Mouse (Mus musculus): ENCODE data around the gene Pde5a.

DNA sequence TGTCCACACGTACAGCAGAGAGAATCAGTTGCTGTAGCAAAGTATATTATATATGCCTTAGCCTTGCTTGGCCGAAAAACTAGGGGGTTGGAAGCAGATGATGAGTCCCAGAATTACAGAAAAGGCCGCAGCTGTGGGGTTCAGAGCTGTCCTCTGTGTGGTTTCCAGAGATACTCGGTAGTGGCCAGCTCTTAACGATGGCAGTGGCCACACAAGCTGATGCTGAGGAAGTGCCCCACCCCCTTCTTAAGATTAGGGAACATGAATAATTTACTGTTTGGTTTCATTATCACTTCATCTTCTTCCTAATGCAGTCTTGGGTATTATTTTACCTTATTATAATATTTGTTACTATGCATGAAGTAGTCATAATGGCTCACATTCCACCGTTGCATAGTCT is 71.3 kb downstream of the Pde5a start:
- no peak for TF ChIP-seq CTCF (IDR thresholded peaks at IDR 0.05)
- no peak for TF ChIP-seq POLR2A (IDR thresholded peaks at IDR 0.05; ENCODE audit: insufficient read depth, low read depth, low read length)

All from heart, adult 2 months (tissue).